In the genomic region with DNA sequence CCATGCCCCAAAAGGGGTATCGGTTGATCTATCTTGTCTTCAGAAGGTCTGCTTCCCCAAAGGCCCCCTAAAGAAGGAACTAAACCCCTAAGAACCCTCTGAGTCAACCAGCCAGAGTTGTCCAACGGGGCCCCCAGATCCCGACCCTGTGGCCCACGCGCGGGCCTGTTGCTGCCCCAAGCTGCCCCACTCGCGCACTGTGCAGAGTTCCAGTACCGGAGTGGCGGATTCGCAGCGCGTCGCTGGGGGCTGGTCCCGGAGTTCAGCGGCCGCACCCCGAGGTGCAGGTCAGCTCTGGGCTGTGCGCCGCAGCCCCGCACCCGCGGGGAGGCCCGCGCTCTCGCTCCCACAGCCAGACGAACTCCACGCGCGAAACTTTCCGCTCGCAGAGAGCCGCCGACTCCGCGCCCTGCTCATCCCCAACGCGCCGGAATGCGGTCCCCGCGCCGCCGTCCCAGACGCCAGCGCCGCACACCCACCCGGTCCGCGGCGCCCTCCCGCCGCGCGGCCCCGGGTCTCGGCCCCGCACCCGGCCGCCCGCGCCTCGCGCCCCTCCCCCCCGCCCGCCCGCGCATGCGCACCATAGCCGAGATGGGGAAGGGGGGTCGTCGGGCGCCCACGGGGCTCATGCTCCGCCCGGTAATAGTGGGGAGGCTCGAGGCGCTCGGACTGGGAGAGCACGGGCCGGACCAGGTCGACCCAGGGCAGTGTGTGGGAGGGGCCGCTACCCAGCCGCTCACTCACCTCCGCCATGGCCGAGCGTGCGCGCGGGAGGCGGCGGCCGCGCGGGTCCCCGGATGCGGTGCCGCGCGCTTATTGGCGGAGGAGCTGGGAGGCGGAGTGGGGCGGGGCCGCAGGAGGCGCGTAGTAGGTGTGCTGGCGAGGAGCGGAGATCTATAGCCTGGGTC, we compare ENCODE assay signal across 8 mouse cellular contexts. TPM values are rescaled to one million over a fixed set of nuclear protein-coding genes. Genes with fewer than 3 reads are reported as not detected.
DNase-seq lines count a peak whose midpoint lies in the region; ATAC-seq and TF ChIP-seq lines count a peak whose summit lies in the region.

A gene (minus strand): TSS at position 870 of the 908 bp plus-strand sequence.

- peak within 1 kb of the TSS; percentile 86 for H3K27ac ChIP-seq in gastrocnemius, adult 2 months
- H3K27ac ChIP-seq in hindbrain, embryonic 16.5 days (ENCODE audit: low read depth, low read length) = peak within 1 kb of the TSS; percentile 75

- peak within 1 kb of the TSS; percentile 94 for H3K4me3 ChIP-seq in gastrocnemius, adult 2 months
- peak within 1 kb of the TSS; percentile 84 for H3K4me3 ChIP-seq in hindbrain, embryonic 16.5 days (ENCODE audit: low read length)

- peak within 1 kb of the TSS; percentile 84 for H3K4me2 ChIP-seq in hindbrain, embryonic 16.5 days (ENCODE audit: low read length)

- H3K36me3 ChIP-seq in hindbrain, embryonic 16.5 days (ENCODE audit: control insufficient read depth, insufficient read depth, low read length) = peaks cover under 1% of the 10 kb centered on the region; the same call in 1 of the 2 replicates

- no peak for TF ChIP-seq CTCF in gastrocnemius, adult 2 months (IDR thresholded peaks at IDR 0.05)

- H3K27me3 ChIP-seq in hindbrain, embryonic 16.5 days (replicated peaks; ENCODE audit: control insufficient read depth, insufficient read depth, low read length) = no peaks in the 10 kb centered on the region

- H3K9me3 ChIP-seq in hindbrain, embryonic 16.5 days (ENCODE audit: control insufficient read depth, low read length) = no peaks in the 10 kb centered on the region

- H3K9ac ChIP-seq in hindbrain, embryonic 16.5 days (ENCODE audit: low read depth, low read length) = peak within 1 kb of the TSS; percentile 86

- under 1% methylated on average over 66 of the region's 108 CpGs for WGBS in hindbrain, embryonic 16.5 days

- ATAC-seq in hindbrain, embryonic 16.5 days = peak; percentile 92
- ATAC-seq in megakaryocyte, adult 5-6 weeks (ENCODE audit: poor library complexity, severe bottlenecking) = peak; percentile 85

- DNase-seq in WW6 (ENCODE audit: low read depth, low spot score) = peak; percentile 70
- peak; percentile 91 to 95 for DNase-seq in cerebellum, postnatal 25 days
- peak; percentile 85 for DNase-seq in gastrocnemius, adult 2 months
- DNase-seq in left cerebral cortex, adult 8-10 months (ENCODE audit: low spot score in 2 of 2) = peak; percentile 71 to 84
- peak; percentile 79 to 83 for DNase-seq in right cerebral cortex, adult 2 months (ENCODE audit: low spot score in 2 of 2)
- DNase-seq in urinary bladder, postnatal 10 days (ENCODE audit: low spot score) = peak; percentile 28

- peaks cover 25% of the 10 kb centered on the region for H3K4me1 ChIP-seq in hindbrain, embryonic 16.5 days (ENCODE audit: control insufficient read depth, insufficient read depth, low read depth, low read length)

- intact Hi-C loops in gastrocnemius, adult 2 months (cut with DNase I) = no loop called here

RNA-seq across cellular contexts. Expression of the gene that starts here (rescaled TPM):
- 10 to 100 TPM; 15.8 to 18.9 TPM for total RNA-seq in gastrocnemius, adult 2 months (2021)
- polyA plus RNA-seq in hindbrain, embryonic 16.5 days (2015; fragmentation: Nextera tagmentation; extraction: Ambion mirVana) = 56.5 and 67.4 TPM in 2 replicates
- 10 to 100 TPM; 43.1 to 48.8 (median 47.9) TPM for total RNA-seq in left cerebral cortex, adult 8-10 months (2022)
- 5.8 and 7.3 TPM in 2 replicates for total RNA-seq in megakaryocyte, adult 5-6 weeks (2015)
- total RNA-seq in megakaryocyte, adult 5-6 weeks (2017) = 9.4 and 19.5 TPM in 2 replicates

Comparison
In these comparisons a context has a peak if more than half of its experiments do, and no peak if none do; other contexts are left out.
1. Peak in every context shown above with its lines: DNase-seq, ATAC-seq, H3K4me3 ChIP-seq and H3K27ac ChIP-seq.
2. DNase-seq: peak in every context shown above with its lines; median percentile 93 in cerebellum, postnatal 25 days; 85 in gastrocnemius, adult 2 months; 81 in right cerebral cortex, adult 2 months; 78 in left cerebral cortex, adult 8-10 months; 70 in WW6; 28 in urinary bladder, postnatal 10 days.